9 mouse cellular contexts compared by ENCODE assay signal in the genomic region with DNA sequence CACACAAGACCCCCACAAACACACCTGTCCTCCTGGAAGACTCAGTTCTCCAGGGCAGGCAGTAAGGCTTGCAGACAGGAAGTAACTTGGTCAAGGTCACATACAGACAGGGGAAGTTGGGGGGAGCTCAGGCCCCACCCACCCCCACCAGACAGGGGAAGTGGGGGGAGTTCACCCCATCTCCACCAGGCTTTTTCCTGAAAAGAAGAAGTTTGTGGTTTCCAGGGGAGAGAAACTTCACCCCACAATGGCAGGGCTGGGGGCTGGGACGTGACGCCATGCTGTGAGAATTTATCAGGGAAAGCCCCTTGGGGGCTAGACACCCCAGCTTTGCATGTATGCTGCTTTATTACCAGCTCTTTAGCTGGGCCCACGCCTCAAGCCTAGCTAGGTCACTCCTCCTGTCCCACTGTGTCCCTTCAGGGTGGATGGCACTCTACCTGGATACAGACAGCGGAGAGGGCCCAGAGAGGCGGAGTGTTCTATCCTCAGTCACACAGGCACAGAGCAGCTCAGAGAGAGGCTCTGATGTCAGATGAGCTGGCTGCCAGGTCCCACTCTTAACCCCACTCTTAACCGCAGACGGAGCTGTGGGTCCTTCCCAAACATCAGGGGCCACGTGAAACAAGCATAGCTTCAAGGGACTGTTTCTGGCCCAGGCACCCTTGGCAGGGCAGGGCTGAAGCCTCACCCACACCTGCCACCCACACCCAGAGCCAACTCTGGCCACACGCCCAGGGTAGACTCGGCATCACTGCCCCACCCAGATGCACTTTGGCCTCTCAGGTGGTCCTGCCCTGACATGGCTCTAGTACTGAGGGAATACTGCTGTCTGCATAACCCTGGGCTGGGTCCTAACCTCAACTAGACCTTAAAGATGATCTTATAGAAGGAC. TPM values are rescaled to one million over a fixed set of nuclear protein-coding genes. Genes with fewer than 3 reads are reported as not detected.
A peak's percentile ranks its signal among the peaks of the same experiment; 100 is the strongest.
DNase-seq lines count a peak whose midpoint lies in the region; ATAC-seq and TF ChIP-seq lines count a peak whose summit lies in the region.
"Had no signal": no experiment of that assay in that cellular context is flagged by ENCODE, and none has a peak within 500 bp of the region (broad histone marks: within the 10 kb centered on the region; RNA-seq: fewer than 3 reads in every experiment).

No protein-coding gene starts in this region.

- TF ChIP-seq CTCF in layer of hippocampus, adult 2 months (conservative IDR thresholded peaks at IDR 0.05) = no peak

- peak; percentile 60 for ATAC-seq in erythroblast, adult 5-6 weeks (replicated peaks; ENCODE audit: low FRiP score, poor library complexity, severe bottlenecking)
- ATAC-seq in monocyte, adult 5-6 weeks (replicated peaks; ENCODE audit: insufficient number of reproducible peaks, low FRiP score, low TSS enrichment, poor library complexity, severe bottlenecking) = peak; percentile 80

- peak overlapping the region; percentile 48; the same call in 1 of the 2 replicates for H3K27ac ChIP-seq in layer of hippocampus, adult 2 months
- H3K27ac ChIP-seq: neural tube, embryonic 12.5 days had no signal

- H3K4me3 ChIP-seq in layer of hippocampus, adult 2 months = no peak overlapping the region
- H3K4me3 ChIP-seq: neural tube, embryonic 12.5 days had no signal

- DNase-seq in layer of hippocampus, adult 2 months (ENCODE audit: low spot score in 2 of 2) = no peak
- no peak for DNase-seq in layer of hippocampus, adult 18-20 months (ENCODE audit: low spot score in 2 of 2)
- DNase-seq in kidney, postnatal 25 days = peak; percentile 42 to 73
- DNase-seq in yolk sac, embryonic 10.5 days (ENCODE audit: low spot score) = no peak
- DNase-seq in adrenal gland, postnatal 25 days = no peak
- no peak for DNase-seq in embryo, embryonic 10.5 days (ENCODE audit: low spot score)

RNA-seq across cellular contexts. Expression of gene Vasp, which starts 5.4 kb away (rescaled TPM):
- total RNA-seq in layer of hippocampus, adult 2 months (2021) = 10 to 100 TPM; 15.7 to 17.1 TPM
- 10 to 100 TPM; 14.2 to 17.0 TPM for total RNA-seq in layer of hippocampus, adult 18-20 months (2021)
- 34.6 and 35.9 TPM in 2 replicates for total RNA-seq in erythroblast, adult 5-6 weeks (2015; ENCODE audit: low replicate concordance)
- 32.5 and 56.6 TPM in 2 replicates for total RNA-seq in erythroblast, adult 5-6 weeks (2017; ENCODE audit: low replicate concordance)
- total RNA-seq in monocyte, adult 5-6 weeks (2017) = 230 to 263 TPM (median 254 TPM) in 3 replicates
- total RNA-seq in adrenal gland, postnatal 25 days (2021) = 47.4 and 61.4 TPM in 2 replicates

RNA-seq across cellular contexts. Expression of gene Ppm1n, which starts 13.7 kb away (rescaled TPM):
- total RNA-seq in layer of hippocampus, adult 2 months (2021) = not detected
- not detected for total RNA-seq in layer of hippocampus, adult 18-20 months (2021)
- total RNA-seq in erythroblast, adult 5-6 weeks (2015; ENCODE audit: low replicate concordance) = not detected in 2 replicates
- not detected in 2 replicates for total RNA-seq in erythroblast, adult 5-6 weeks (2017; ENCODE audit: low replicate concordance)
- 1.9 TPM in 1 of 3 replicates, not detected in the others for total RNA-seq in monocyte, adult 5-6 weeks (2017)
- total RNA-seq in adrenal gland, postnatal 25 days (2021) = not detected in 2 replicates

RNA-seq across cellular contexts. Expression of gene Rtn2, which starts 16.2 kb away (rescaled TPM):
- total RNA-seq in layer of hippocampus, adult 2 months (2021) = 10 to 100 TPM; 90.3 to 92.7 TPM
- total RNA-seq in layer of hippocampus, adult 18-20 months (2021) = 10 to 100 TPM; 92.8 to 95.6 TPM
- not detected in 2 replicates for total RNA-seq in erythroblast, adult 5-6 weeks (2015; ENCODE audit: low replicate concordance)
- not detected in 2 replicates for total RNA-seq in erythroblast, adult 5-6 weeks (2017; ENCODE audit: low replicate concordance)
- not detected in 3 replicates for total RNA-seq in monocyte, adult 5-6 weeks (2017)
- 2.5 and 5.3 TPM in 2 replicates for total RNA-seq in adrenal gland, postnatal 25 days (2021)

RNA-seq across cellular contexts. Expression of gene Opa3, which starts 38.0 kb away (rescaled TPM):
- 10 to 100 TPM; 37.4 to 38.7 TPM for total RNA-seq in layer of hippocampus, adult 2 months (2021)
- total RNA-seq in layer of hippocampus, adult 18-20 months (2021) = 10 to 100 TPM; 41.3 to 42.6 TPM
- total RNA-seq in erythroblast, adult 5-6 weeks (2015; ENCODE audit: low replicate concordance) = 6.5 and 7.7 TPM in 2 replicates
- total RNA-seq in erythroblast, adult 5-6 weeks (2017; ENCODE audit: low replicate concordance) = 2.1 and 5.6 TPM in 2 replicates
- total RNA-seq in monocyte, adult 5-6 weeks (2017) = 11.5 to 32.0 TPM (median 14.7 TPM) in 3 replicates
- 26.9 and 30.6 TPM in 2 replicates for total RNA-seq in adrenal gland, postnatal 25 days (2021)

RNA-seq across cellular contexts. Expression of gene Fosb, which starts 43.7 kb away (rescaled TPM):
- total RNA-seq in layer of hippocampus, adult 2 months (2021) = 10 to 100 TPM; 12.8 to 14.1 TPM
- 10 to 100 TPM; 20.4 to 26.6 TPM for total RNA-seq in layer of hippocampus, adult 18-20 months (2021)
- total RNA-seq in erythroblast, adult 5-6 weeks (2015; ENCODE audit: low replicate concordance) = 2.9 and 3.1 TPM in 2 replicates
- 2.2 and 3.8 TPM in 2 replicates for total RNA-seq in erythroblast, adult 5-6 weeks (2017; ENCODE audit: low replicate concordance)
- 30.9 to 43.8 TPM (median 36.9 TPM) in 3 replicates for total RNA-seq in monocyte, adult 5-6 weeks (2017)
- 1.0 and 1.3 TPM in 2 replicates for total RNA-seq in adrenal gland, postnatal 25 days (2021)

Comparison
In these comparisons a context has a peak if more than half of its experiments do, and no peak if none do; other contexts are left out.
1. DNase-seq: peak in kidney, postnatal 25 days (2 of 2); none in layer of hippocampus, adult 2 months (0 of 2), layer of hippocampus, adult 18-20 months (0 of 2), yolk sac, embryonic 10.5 days (single experiment), adrenal gland, postnatal 25 days (single experiment) and embryo, embryonic 10.5 days (single experiment).
2. RNA of gene Rtn2, which starts 16.2 kb away (total RNA-seq): 92.8 to 95.6 TPM in layer of hippocampus, adult 18-20 months and 90.3 to 92.7 TPM in layer of hippocampus, adult 2 months; 2.5 to 5.3 TPM in adrenal gland, postnatal 25 days, not detected in erythroblast, adult 5-6 weeks and not detected in monocyte, adult 5-6 weeks; every median in the first group is over 10 times any median in the second.